Mouse (Mus musculus) liver, embryonic 14.5 days (tissue): ENCODE data around the gene Dpt.

Experiments
- CTCF ChIP-seq: IDR thresholded peaks from 2 replicates; pipeline ENCODE4 v1.5.1; 2016; ENCODE audit warnings: antibody characterized with exemption, low read depth, control low read depth
- EP300 ChIP-seq: IDR thresholded peaks from 2 replicates; pipeline ENCODE4 v1.6.1; 2016; ENCODE audit warnings: antibody characterized with exemption, low read depth

- TF ChIP-seq CTCF (no peak), EP300 (no peak)
Measured at GRCm38 (mm10) chr1:164804277-164804676, 7.8 kb downstream of the Dpt start.
